Mouse (Mus musculus) right cerebral cortex, postnatal 14 days (tissue): ENCODE results near the gene Wdr91.

ENCODE experiments used
- DNase-seq: peaks from one replicate; pipeline ENCODE4 v3.0.0; 2022

The Wdr91 gene

GRCm38 (mm10) chr6:34861546-34862053, 49.1 kb downstream of the Wdr91 start:
- DNase-seq = no peak

GRCm38 (mm10) chr6:34832352-34832751, 78.3 kb downstream of the Wdr91 start:
- DNase-seq = no peak
